Mouse (Mus musculus): Measurements from ENCODE around the gene Tufm. TPM values are rescaled to one million over a fixed set of nuclear protein-coding genes. Genes with fewer than 3 reads are reported as not detected.

Gene Tufm
- total RNA-seq (2014; rRNA removed) (68.6 and 86.2 TPM in 2 replicates), polyA plus RNA-seq (2015; fragmentation: Nextera tagmentation; extraction: Ambion mirVana) (101 and 106 TPM in 2 replicates)

- Histone ChIP-seq H3K4me1 (ENCODE audit: insufficient read depth, low read length) (0 out of 2 replicates have a peak, but pooled peaks cover 2% of the 10 kb centered on the region), H3K27ac (ENCODE audit: low read depth, low read length) (peak within 1 kb of the TSS; percentile 78), H3K27me3 (ENCODE audit: insufficient read depth, low read length) (no peaks in the 10 kb centered on the region), H3K9me3 (ENCODE audit: low read length) (no peaks in the 10 kb centered on the region), H3K9ac (replicated peaks; ENCODE audit: low read length, poor library complexity, severe bottlenecking) (peak within 1 kb of the TSS; percentile 73), H3K36me3 (ENCODE audit: insufficient read depth, low read length) (peaks cover 9% of the 10 kb centered on the region), H3K4me3 (ENCODE audit: low read depth, low read length) (peak within 1 kb of the TSS; percentile 46), H3K4me2 (ENCODE audit: low read depth, low read length, poor library complexity, severe bottlenecking) (peak within 1 kb of the TSS; percentile 81)
- peak; percentile 67 for TF ChIP-seq CTCF (IDR thresholded peaks at IDR 0.05)
- ATAC-seq (ENCODE audit: low FRiP score) (peak; percentile 95), DNase-seq (ENCODE audit: low spot score) (peak; percentile 99)
- WGBS, result 0% methylated on average over 32 of the region's 32 CpGs
Observed at GRCm38 (mm10) chr7:126487052-126487483, at the start of gene Tufm. Gene Tufm (plus strand): TSS chr7:126487361.

- Histone ChIP-seq H3K4me1 (ENCODE audit: insufficient read depth, low read length) (no peaks in the 10 kb centered on the region), H3K27ac (ENCODE audit: low read depth, low read length) (no peak overlapping the region), H3K27me3 (ENCODE audit: insufficient read depth, low read length) (no peaks in the 10 kb centered on the region), H3K36me3 (ENCODE audit: insufficient read depth, low read length) (peaks cover 27% of the 10 kb centered on the region), H3K4me3 (ENCODE audit: low read depth, low read length) (no peak overlapping the region), H3K9ac (replicated peaks; ENCODE audit: low read length, poor library complexity, severe bottlenecking) (no peak overlapping the region), H3K9me3 (ENCODE audit: low read length) (no peaks in the 10 kb centered on the region), H3K4me2 (ENCODE audit: low read depth, low read length, poor library complexity, severe bottlenecking) (no peak overlapping the region)
- TF ChIP-seq CTCF (IDR thresholded peaks at IDR 0.05), result no peak
- ATAC-seq (ENCODE audit: low FRiP score), result no peak
- DNase-seq (ENCODE audit: low spot score), result peak; percentile 2
- 77% methylated on average over 9 of the region's 9 CpGs for WGBS
Observed at GRCm38 (mm10) chr7:126440134-126440533, 47.0 kb upstream of the Tufm start.

- Histone ChIP-seq H3K4me2 (ENCODE audit: low read depth, low read length, poor library complexity, severe bottlenecking) (no peak overlapping the region), H3K4me3 (ENCODE audit: low read depth, low read length) (no peak overlapping the region), H3K27me3 (ENCODE audit: insufficient read depth, low read length) (no peaks in the 10 kb centered on the region), H3K36me3 (ENCODE audit: insufficient read depth, low read length) (peaks cover 37% of the 10 kb centered on the region), H3K4me1 (ENCODE audit: insufficient read depth, low read length) (no peaks in the 10 kb centered on the region), H3K9ac (replicated peaks; ENCODE audit: low read length, poor library complexity, severe bottlenecking) (no peak overlapping the region), H3K27ac (ENCODE audit: low read depth, low read length) (no peak overlapping the region), H3K9me3 (ENCODE audit: low read length) (no peaks in the 10 kb centered on the region)
- ATAC-seq (ENCODE audit: low FRiP score) (no peak), DNase-seq (ENCODE audit: low spot score) (no peak)
- WGBS, result 90% methylated on average over 10 of the region's 10 CpGs
- no peak for TF ChIP-seq CTCF (IDR thresholded peaks at IDR 0.05)
Observed at GRCm38 (mm10) chr7:126443997-126444396, 43.2 kb upstream of the Tufm start.

GRCm38 (mm10) chr7:126444536-126444935 lies 42.6 kb upstream of the Tufm start:
- 94% methylated on average over 9 of the region's 9 CpGs for WGBS
- Histone ChIP-seq H3K4me1 (ENCODE audit: insufficient read depth, low read length) (no peaks in the 10 kb centered on the region), H3K4me2 (ENCODE audit: low read depth, low read length, poor library complexity, severe bottlenecking) (no peak overlapping the region), H3K36me3 (ENCODE audit: insufficient read depth, low read length) (peaks cover 37% of the 10 kb centered on the region), H3K9ac (replicated peaks; ENCODE audit: low read length, poor library complexity, severe bottlenecking) (no peak overlapping the region), H3K9me3 (ENCODE audit: low read length) (no peaks in the 10 kb centered on the region), H3K27ac (ENCODE audit: low read depth, low read length) (no peak overlapping the region), H3K27me3 (ENCODE audit: insufficient read depth, low read length) (no peaks in the 10 kb centered on the region), H3K4me3 (ENCODE audit: low read depth, low read length) (no peak overlapping the region)
- DNase-seq (ENCODE audit: low spot score) (no peak), ATAC-seq (ENCODE audit: low FRiP score) (no peak)
- TF ChIP-seq CTCF (IDR thresholded peaks at IDR 0.05), result no peak

GRCm38 (mm10) chr7:126445104-126445815 lies 41.9 kb upstream of the Tufm start:
- 90% methylated on average over 15 of the region's 15 CpGs for WGBS
- H3K9ac ChIP-seq (replicated peaks; ENCODE audit: low read length, poor library complexity, severe bottlenecking), result no peak overlapping the region
- no peaks in the 10 kb centered on the region for H3K9me3 ChIP-seq (ENCODE audit: low read length)
- H3K4me2 ChIP-seq (ENCODE audit: low read depth, low read length, poor library complexity, severe bottlenecking), result no peak overlapping the region
- peaks cover 37% of the 10 kb centered on the region for H3K36me3 ChIP-seq (ENCODE audit: insufficient read depth, low read length)
- H3K4me1 ChIP-seq (ENCODE audit: insufficient read depth, low read length), result no peaks in the 10 kb centered on the region
- no peak overlapping the region for H3K4me3 ChIP-seq (ENCODE audit: low read depth, low read length)
- DNase-seq (ENCODE audit: low spot score), result no peak
- ATAC-seq (ENCODE audit: low FRiP score), result no peak
- H3K27ac ChIP-seq (ENCODE audit: low read depth, low read length), result no peak overlapping the region
- no peaks in the 10 kb centered on the region for H3K27me3 ChIP-seq (ENCODE audit: insufficient read depth, low read length)
- TF ChIP-seq CTCF (IDR thresholded peaks at IDR 0.05), result no peak

GRCm38 (mm10) chr7:126446217-126446616 lies 40.9 kb upstream of the Tufm start:
- H3K4me1 ChIP-seq (ENCODE audit: insufficient read depth, low read length), result no peaks in the 10 kb centered on the region
- H3K9ac ChIP-seq (replicated peaks; ENCODE audit: low read length, poor library complexity, severe bottlenecking), result no peak overlapping the region
- no peak for TF ChIP-seq CTCF (IDR thresholded peaks at IDR 0.05)
- H3K4me3 ChIP-seq (ENCODE audit: low read depth, low read length), result no peak overlapping the region
- no peak overlapping the region for H3K27ac ChIP-seq (ENCODE audit: low read depth, low read length)
- WGBS, result 89% methylated on average over 21 of the region's 21 CpGs
- ATAC-seq (ENCODE audit: low FRiP score), result no peak
- no peaks in the 10 kb centered on the region for H3K9me3 ChIP-seq (ENCODE audit: low read length)
- no peak overlapping the region for H3K4me2 ChIP-seq (ENCODE audit: low read depth, low read length, poor library complexity, severe bottlenecking)
- DNase-seq (ENCODE audit: low spot score), result no peak
- peaks cover 37% of the 10 kb centered on the region for H3K36me3 ChIP-seq (ENCODE audit: insufficient read depth, low read length)
- H3K27me3 ChIP-seq (ENCODE audit: insufficient read depth, low read length), result no peaks in the 10 kb centered on the region

All from midbrain, postnatal 0 days (tissue).